Mouse (Mus musculus) testis, adult 2 months (tissue): ENCODE data around the gene Tnrc6c.

ENCODE experiments used
- CTCF ChIP-seq: fragments of 200-500 bp; IDR thresholded peaks from 2 replicates; pipeline ENCODE4 v1.5.1; 2012; ENCODE audit warnings: low read depth, mild to moderate bottlenecking, inconsistent platforms, low read length, moderate library complexity; ENCODE audit not compliant: control insufficient read depth, insufficient read depth, insufficient replicate concordance
- POLR2A ChIP-seq: fragments of 200-500 bp; IDR thresholded peaks from 2 replicates; pipeline ENCODE4 v1.6.1; 2012; ENCODE audit warnings: low read depth, mild to moderate bottlenecking, inconsistent platforms, low read length, moderate library complexity; ENCODE audit not compliant: control insufficient read depth

- TF ChIP-seq CTCF (no peak), POLR2A (no peak)
Measured at GRCm38 (mm10) chr11:117764319-117764718, 110.2 kb downstream of the Tnrc6c start.
